Mouse (Mus musculus) frontal cortex, postnatal 25 days (tissue): ENCODE results near the gene Armc10.
"Not testable (repeated sequence)": the region's sequence is repeated elsewhere in the genome, so short reads cannot be mapped to it uniquely, and the experiment has no call there.

Source experiments
- DNase-seq, 2 experiments: peaks; one replicate each; pipeline ENCODE4 v3.0.0; 2022; ENCODE audit warnings: low spot score in 2 of 2

The Armc10 gene

DNA sequence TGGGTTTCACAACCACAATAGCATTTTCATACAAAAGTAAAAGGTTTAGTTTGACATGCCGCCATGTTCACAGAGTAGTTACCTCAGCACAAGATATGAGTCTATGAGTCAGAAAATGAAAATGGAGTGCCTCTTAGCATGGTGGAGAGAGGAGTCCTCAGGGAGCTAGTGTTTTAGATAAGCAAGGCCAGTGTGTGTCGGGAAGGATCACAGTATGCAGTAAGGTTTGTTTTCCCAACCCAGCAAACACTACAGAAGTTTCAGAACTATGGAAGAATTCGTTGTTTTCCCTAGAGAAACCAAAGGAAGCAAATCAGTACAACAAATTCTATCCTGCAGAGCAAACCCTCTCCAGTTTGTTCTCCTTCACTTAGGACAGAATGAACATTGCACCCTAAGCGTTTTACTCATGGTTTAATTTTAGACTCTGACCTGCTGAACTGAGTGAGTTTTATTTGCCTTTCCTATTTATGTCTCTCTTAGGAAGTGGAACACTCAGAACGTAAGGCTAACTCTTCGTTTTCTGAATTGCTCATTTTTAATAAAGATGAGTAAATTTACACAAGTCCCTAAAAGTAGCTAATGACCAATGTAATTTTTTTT, 57.4 kb downstream of the Armc10 start:
- DNase-seq: no peak

DNA sequence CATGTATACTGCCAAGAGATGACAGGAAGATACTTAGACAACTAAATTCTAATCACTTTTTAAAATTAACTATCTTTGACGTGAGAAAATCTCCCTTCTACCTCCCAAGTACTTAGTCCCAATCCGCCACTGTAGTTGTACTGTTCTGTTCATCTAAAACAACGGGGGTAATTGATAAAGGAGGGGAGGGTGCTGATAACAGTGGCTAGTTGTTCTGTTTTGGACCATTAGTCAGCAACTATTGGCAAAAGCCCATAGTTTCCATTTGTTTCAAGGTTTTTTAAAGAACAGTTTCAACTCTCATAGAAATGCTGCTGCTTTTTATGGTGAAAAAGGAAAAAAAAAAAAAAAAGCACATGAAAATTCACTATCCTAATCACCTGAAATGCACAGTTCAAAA, 58.1 kb downstream of the Armc10 start:
- DNase-seq: no peak

DNA sequence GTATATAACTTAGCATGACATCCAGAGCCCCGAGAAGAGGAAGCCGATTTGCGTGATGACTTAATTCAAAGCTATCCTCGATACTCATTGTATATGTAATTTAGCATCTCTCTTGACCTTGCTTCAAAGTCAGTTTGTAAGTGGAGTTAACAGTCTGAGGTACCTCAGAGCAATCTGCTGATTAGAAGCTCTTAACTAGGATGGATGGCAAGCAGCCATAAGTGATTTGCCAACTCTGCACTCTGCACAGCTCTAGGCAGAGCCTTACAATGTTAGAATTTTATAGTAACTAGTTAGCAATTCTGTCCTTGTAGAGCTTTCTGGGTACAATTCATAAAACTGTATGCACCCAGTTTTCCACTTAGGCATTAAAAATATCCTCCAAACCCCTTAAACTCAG, 60.9 kb downstream of the Armc10 start:
- no peak for DNase-seq

DNA sequence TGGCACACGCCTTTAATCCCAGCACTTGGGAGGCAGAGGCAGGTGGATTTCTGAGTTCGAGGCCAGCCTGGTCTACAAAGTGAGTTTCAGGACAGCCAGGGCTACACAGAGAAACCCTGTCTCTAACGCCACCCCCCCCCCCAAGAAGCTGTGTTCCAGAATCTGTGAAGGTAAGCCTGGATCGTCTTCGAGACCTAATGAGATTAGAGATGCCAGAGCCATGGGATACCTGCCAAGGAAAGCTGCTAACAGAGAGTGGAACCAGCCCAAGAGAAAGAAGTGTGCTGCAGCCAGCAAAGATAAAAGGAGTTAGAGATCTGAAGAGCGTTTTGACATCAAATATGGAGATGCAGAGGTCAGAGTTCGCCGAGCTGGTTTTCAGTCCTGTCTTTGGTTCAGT, 62.4 kb downstream of the Armc10 start:
- not testable (repeated sequence) for DNase-seq
